Mouse (Mus musculus): ENCODE data around the gene Tmem29. TPM values are rescaled to one million over a fixed set of nuclear protein-coding genes. Genes with fewer than 3 reads are reported as not detected.

Gene Tmem29
- polyA plus RNA-seq (2014; fragmentation: Illumina TruSeq; extraction: RNeasy Lipid Tissue Mini Kit (QIAGEN cat#74804); ENCODE audit: insufficient read depth, low read depth, low replicate concordance) = 17.0 TPM

DNA sequence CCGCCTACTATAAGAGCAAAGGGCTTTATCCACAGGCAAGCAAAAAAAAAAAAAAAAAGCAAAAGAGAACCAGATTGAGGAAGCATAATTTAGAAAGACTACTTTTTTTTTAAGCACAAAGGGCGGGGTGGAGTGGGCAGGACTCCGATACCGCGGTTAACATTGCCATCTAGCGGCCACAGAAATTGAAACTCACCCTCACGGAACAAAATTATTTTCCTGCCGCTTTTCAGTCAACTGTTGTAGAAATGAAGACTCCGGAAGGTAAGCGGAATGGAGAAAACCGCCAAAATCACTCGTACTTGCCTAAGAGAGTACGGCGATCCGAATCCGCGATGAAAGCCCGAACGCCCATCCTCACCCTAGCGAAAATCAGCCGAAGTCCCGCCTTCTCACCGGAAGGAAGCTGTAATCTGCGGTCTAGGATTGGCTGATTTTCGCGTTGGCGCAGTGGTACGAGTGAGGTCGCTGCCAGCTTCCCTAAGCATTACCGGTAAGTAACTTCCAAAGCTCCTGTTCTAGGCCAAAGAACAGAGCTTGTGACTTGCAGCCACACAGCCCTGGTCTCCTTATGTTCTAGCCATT is at the start of gene Tmem29:
Gene Tmem29 (minus strand): TSS at position 389 of the 585 bp plus-strand sequence.

Other genes starting within 250 kb of the Tmem29 start
- 57.8 TPM for gene Alas2, start 88.2 kb upstream of the Tmem29 start, polyA plus RNA-seq (2014; fragmentation: Illumina TruSeq; extraction: RNeasy Lipid Tissue Mini Kit (QIAGEN cat#74804); ENCODE audit: insufficient read depth, low read depth, low replicate concordance)
- gene Pfkfb1, start 129.1 kb upstream of the Tmem29 start, polyA plus RNA-seq (2014; fragmentation: Illumina TruSeq; extraction: RNeasy Lipid Tissue Mini Kit (QIAGEN cat#74804); ENCODE audit: insufficient read depth, low read depth, low replicate concordance) = 3.4 TPM
- 4.1 TPM for gene Apex2, start 130.7 kb upstream of the Tmem29 start, polyA plus RNA-seq (2014; fragmentation: Illumina TruSeq; extraction: RNeasy Lipid Tissue Mini Kit (QIAGEN cat#74804); ENCODE audit: insufficient read depth, low read depth, low replicate concordance)
- gene Tro, start 198.4 kb upstream of the Tmem29 start, polyA plus RNA-seq (2014; fragmentation: Illumina TruSeq; extraction: RNeasy Lipid Tissue Mini Kit (QIAGEN cat#74804); ENCODE audit: insufficient read depth, low read depth, low replicate concordance) = 0.65 TPM